Mouse (Mus musculus) adrenal gland, postnatal 25 days (tissue): ENCODE data around the gene 5730507C01Rik. TPM values are rescaled to one million over a fixed set of nuclear protein-coding genes. Genes with fewer than 3 reads are reported as not detected.

Experiments used
- DNase-seq: peaks from one replicate; pipeline ENCODE4 v3.0.0; 2021; ENCODE audit warnings: mixed read lengths
- long read RNA-seq: library from polyadenylated mRNA; stranded (forward); transcript quantifications from one replicate; pipeline ENCODE4 v2.0.0, GENCODE M21; 2021
- total RNA-seq: library from RNA; stranded (reverse); gene quantifications from 2 replicates; pipeline ENCODE4 v1.2.3, GENCODE M21; 2021

The 5730507C01Rik gene
- total RNA-seq = 1.2 and 1.9 TPM in 2 replicates
- long read RNA-seq = 0 reads

- DNase-seq = peak; percentile 63
These were observed at the start of gene 5730507C01Rik for GRCm38 (mm10) chr12:18514171-18514570. 5730507C01Rik (plus strand) TSS chr12:18514510.

GRCm38 (mm10) chr12:18514616-18515015 is 306 bp downstream of the 5730507C01Rik start:
- peak; percentile 1 for DNase-seq

GRCm38 (mm10) chr12:18515077-18515476 is 767 bp downstream of the 5730507C01Rik start:
- DNase-seq = peak; percentile 2
